Mouse (Mus musculus) forebrain, embryonic 14.5 days (tissue): Measurements from ENCODE around the gene Actr8. TPM values are rescaled to one million over a fixed set of nuclear protein-coding genes. Genes with fewer than 3 reads are reported as not detected.

ENCODE experiments used
- ATAC-seq: fragments of 200-750 bp; cut with Nextera tagmentation; 2 replicates; pipeline ENCODE4 v1.8.0; 2017; ENCODE audit warnings: mild to moderate bottlenecking, moderate library complexity
- DNase-seq: peaks from one replicate; pipeline ENCODE4 v3.0.0-alpha.2; 2015; ENCODE audit warnings: low spot score
- H3K27ac ChIP-seq: fragments of 300-500 bp; sonication (generic); 2 replicates; pipeline ENCODE4 v1.5.1; 2014; ENCODE audit warnings: low read depth, mild to moderate bottlenecking, control low read depth, low read length, moderate library complexity
- H3K27me3 ChIP-seq: fragments of 300-500 bp; sonication (generic); replicated peaks from 2 replicates; pipeline ENCODE4 v1.6.1; 2014; ENCODE audit warnings: low read length, control low read depth, mixed read lengths; ENCODE audit not compliant: control insufficient read depth, insufficient read depth
- H3K36me3 ChIP-seq: fragments of 300-500 bp; sonication (generic); 2 replicates; pipeline ENCODE4 v1.6.1; 2014; ENCODE audit warnings: low read length, control low read depth; ENCODE audit not compliant: control insufficient read depth, insufficient read depth
- H3K4me1 ChIP-seq: fragments of 300-500 bp; sonication (generic); 2 replicates; pipeline ENCODE4 v1.6.1; 2014; ENCODE audit warnings: antibody characterized with exemption, low read length, control low read depth; ENCODE audit not compliant: control insufficient read depth, insufficient read depth
- H3K4me2 ChIP-seq: fragments of 300-500 bp; sonication (generic); 2 replicates; pipeline ENCODE4 v1.6.1; 2014; ENCODE audit warnings: mild to moderate bottlenecking, control low read depth, low read length
- H3K4me3 ChIP-seq: fragments of 300-500 bp; sonication (generic); 2 replicates; pipeline ENCODE4 v1.5.1; 2014; ENCODE audit warnings: low read depth, low read length, control low read depth
- H3K9ac ChIP-seq: fragments of 300-500 bp; sonication (generic); 2 replicates; pipeline ENCODE4 v1.6.1; 2014; ENCODE audit warnings: mild to moderate bottlenecking, low read length, control low read depth, moderate library complexity
- H3K9me3 ChIP-seq: fragments of 300-500 bp; sonication (generic); replicated peaks from 2 replicates; pipeline ENCODE4 v1.6.1; 2016; ENCODE audit warnings: low read length, control low read depth, mixed read lengths; ENCODE audit not compliant: control insufficient read depth
- WGBS: fragments of 180-500 bp; shearing (Covaris S2); extraction: QIAGEN DNeasy Blood & Tissue Kit; methylation state at CpG from one replicate; pipeline ENCODE4 v1.1.7; 2014; 5-methylcytosine and 5-hydroxymethylcytosine counted together
- polyA plus RNA-seq: library from polyadenylated mRNA; unstranded; fragments of >200 nt; fragmentation: Nextera tagmentation; extraction: Ambion mirVana; gene quantifications from 2 replicates; pipeline ENCODE4 v1.2.1, GENCODE M21; 2014

Gene Actr8
- polyA plus RNA-seq, 1 experiment from 2014 or later: 66.1 TPM

DNA sequence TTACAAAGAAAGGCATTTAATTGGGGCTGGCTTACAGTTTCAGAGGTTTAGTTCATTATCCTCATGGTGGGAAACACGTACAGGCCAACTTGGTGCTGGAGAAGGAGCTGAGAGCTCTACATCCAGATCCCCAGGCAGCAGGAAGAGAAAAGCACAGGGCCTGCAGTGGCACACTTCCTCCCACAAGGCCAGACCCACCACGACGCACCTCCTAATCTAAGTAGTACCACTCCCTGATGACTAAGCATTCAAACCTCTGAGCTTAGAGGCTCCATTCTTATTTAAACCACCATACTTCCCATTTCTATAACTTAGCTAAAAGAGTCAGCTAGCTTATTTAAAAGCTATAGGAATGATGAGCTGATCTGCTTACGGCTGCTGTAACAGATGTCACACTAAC is 27.3 kb upstream of the Actr8 start:
- no peaks in the 10 kb centered on the region for H3K4me1 ChIP-seq
- no peaks in the 10 kb centered on the region for H3K27me3 ChIP-seq
- H3K9me3 ChIP-seq: no peaks in the 10 kb centered on the region
- DNase-seq (no peak), ATAC-seq (no peak)
- H3K27ac ChIP-seq: no peak overlapping the region
- no peak overlapping the region for H3K9ac ChIP-seq
- no peak overlapping the region for H3K4me3 ChIP-seq
- no peaks in the 10 kb centered on the region for H3K36me3 ChIP-seq
- no peak overlapping the region for H3K4me2 ChIP-seq
- 74% methylated on average over 4 of the region's 4 CpGs for WGBS

DNA sequence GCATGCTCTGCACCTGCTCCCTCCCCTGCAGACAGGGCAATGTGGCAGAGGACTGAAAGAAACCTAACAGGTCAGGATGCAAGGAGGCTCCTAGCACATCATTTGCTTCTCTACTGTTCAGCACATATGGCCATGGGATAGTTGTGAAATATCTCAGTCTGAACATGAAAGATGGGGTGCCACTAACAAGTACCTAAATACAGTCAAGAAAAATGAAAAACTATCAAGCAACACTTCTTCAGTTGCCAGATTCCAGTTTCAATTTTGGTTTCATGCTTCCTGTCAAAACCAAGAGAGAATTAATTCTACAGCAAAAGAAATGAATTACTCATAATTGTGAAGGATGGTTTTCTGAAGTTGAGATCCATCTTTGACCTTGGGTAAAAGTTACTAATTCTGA is 20.7 kb upstream of the Actr8 start:
- Histone ChIP-seq H3K27ac (no peak overlapping the region), H3K9me3 (no peaks in the 10 kb centered on the region), H3K4me3 (no peak overlapping the region), H3K27me3 (no peaks in the 10 kb centered on the region), H3K4me2 (no peak overlapping the region), H3K4me1 (no peaks in the 10 kb centered on the region), H3K36me3 (no peaks in the 10 kb centered on the region), H3K9ac (no peak overlapping the region)
- no peak for DNase-seq
- no peak for ATAC-seq

DNA sequence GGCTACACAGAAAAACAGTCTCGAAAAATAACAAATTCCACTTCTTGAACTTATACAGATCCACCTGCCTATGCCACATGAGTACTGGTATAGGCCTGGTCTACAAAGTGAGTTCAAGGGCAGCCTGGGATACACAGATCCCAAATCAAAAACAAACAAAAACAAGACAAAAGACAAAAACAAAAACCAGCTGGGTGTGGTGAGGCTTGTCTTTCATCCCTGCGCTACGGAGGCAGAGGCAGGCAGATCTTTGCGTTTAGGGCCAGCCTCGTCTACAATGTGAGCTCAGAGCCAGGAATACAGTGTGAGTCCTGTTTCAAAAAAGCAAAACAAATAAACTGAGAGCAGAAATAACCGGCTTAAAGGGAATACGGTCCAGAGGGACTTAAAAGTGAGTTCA is 10.5 kb upstream of the Actr8 start:
- H3K9me3 ChIP-seq: no peaks in the 10 kb centered on the region
- H3K4me3 ChIP-seq: peak overlapping the region; percentile 81
- no peak; the same call in 1 of the 2 replicates for ATAC-seq
- peak overlapping the region; percentile 62 for H3K4me2 ChIP-seq
- DNase-seq: no peak
- H3K9ac ChIP-seq: peak overlapping the region; percentile 54
- H3K36me3 ChIP-seq: peaks cover 25% of the 10 kb centered on the region
- H3K4me1 ChIP-seq: peaks cover 16% of the 10 kb centered on the region
- WGBS: 62% methylated on average over 7 of the region's 7 CpGs
- H3K27me3 ChIP-seq: no peaks in the 10 kb centered on the region
- H3K27ac ChIP-seq: 0 out of 2 replicates have a peak overlapping the region, but pooled peaks have one; percentile 40

DNA sequence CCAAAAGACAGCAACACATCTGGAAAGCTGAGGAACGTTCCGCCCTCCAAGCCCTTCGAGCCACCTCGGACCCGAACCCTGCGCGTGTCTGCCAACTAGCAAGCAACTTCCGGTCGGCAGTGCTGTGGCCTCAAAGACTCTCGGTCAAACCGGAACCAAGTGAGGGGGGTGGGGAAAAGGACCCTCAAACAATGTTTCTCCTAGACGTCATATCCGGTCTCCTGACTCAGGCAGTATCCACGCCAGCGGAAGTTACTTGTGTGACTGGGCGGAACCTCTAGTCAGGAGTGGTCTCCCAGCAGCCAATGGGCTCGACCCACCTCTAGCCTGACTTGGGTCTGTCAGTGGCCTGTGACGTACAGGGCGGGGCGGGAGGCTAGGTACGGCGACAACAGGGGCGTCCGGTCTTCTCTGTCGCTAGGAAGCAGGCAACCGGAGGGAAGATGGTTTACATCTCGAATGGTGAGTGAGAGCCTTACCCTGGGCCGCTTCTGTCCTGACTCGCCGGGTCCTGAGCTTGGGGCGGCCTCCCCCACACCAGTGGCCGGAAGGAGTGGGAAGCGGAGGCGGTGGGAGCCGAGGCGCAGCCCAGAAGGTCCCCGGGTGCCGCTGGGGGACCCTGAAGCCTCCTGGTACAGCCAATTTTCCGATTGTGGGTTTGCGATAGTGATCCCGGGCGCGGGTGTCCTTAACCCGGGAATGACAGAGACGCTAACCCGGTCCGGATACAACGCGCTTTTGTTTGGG is 9.9 kb upstream of the Actr8 start, which contains the start of gene Selenok:
Gene Selenok, plus strand, starts transcription at position 234 of the 747 bp plus-strand sequence.
- Histone ChIP-seq H3K27ac (peak within 1 kb of the TSS; percentile 78), H3K36me3 (peaks cover 32% of the 10 kb centered on the region), H3K9me3 (no peaks in the 10 kb centered on the region), H3K9ac (peak within 1 kb of the TSS; percentile 93), H3K4me3 (peak within 1 kb of the TSS; percentile 81), H3K27me3 (no peaks in the 10 kb centered on the region), H3K4me2 (peak within 1 kb of the TSS; percentile 70), H3K4me1 (peaks cover 16% of the 10 kb centered on the region)
- peak; percentile 100 for ATAC-seq
- WGBS: under 1% methylated on average over 49 of the region's 49 CpGs
- peak; percentile 100 for DNase-seq

DNA sequence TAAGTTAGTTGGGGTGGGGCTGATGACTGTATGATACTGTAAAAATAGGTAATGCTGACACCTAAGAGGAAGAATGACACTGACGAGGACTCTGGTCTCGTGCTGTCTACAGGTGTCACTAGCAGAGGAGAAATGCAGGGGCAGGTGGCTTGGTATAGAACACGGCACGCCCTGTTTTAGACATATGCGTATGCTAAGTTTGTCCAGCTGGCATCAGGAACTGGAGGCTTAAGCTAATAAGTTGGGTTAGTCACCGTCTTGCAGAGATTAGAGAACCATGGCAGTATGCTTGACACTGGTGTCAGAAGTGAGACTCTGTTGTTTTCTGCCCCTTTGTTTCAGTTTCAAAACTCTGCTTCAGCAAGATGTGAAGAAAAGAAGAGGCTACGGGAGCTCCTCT is 6.7 kb upstream of the Actr8 start:
- no peak overlapping the region for H3K4me2 ChIP-seq
- peaks cover 57% of the 10 kb centered on the region for H3K36me3 ChIP-seq
- H3K9me3 ChIP-seq: no peaks in the 10 kb centered on the region
- no peak overlapping the region for H3K9ac ChIP-seq
- H3K27me3 ChIP-seq: no peaks in the 10 kb centered on the region
- 93% methylated on average over 7 of the region's 7 CpGs for WGBS
- DNase-seq: no peak
- no peak overlapping the region for H3K27ac ChIP-seq
- peaks cover 16% of the 10 kb centered on the region for H3K4me1 ChIP-seq
- no peak for ATAC-seq
- H3K4me3 ChIP-seq: no peak overlapping the region

DNA sequence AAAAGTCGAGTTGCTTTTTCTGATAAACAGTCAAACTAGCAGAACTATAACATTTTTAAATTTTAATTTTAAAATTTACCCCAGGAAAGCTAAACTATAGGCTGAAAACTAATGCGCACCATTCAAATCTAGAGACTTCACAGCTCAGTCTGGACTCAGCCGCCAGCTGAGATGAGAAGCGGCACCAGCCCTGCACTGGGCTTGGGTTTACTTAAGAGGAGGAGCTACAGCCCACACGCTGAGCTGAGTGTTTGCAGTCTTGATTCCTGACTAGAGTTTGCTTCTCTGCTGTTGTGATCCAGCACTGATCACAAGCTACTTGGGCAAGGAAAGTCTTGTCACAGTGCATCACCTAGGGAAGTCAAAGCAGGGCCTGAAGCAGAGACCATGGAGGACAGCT is 6.1 kb upstream of the Actr8 start:
- H3K36me3 ChIP-seq: peaks cover 57% of the 10 kb centered on the region
- H3K4me3 ChIP-seq: no peak overlapping the region
- no peak overlapping the region for H3K4me2 ChIP-seq
- WGBS: 91% methylated on average over 5 of the region's 5 CpGs
- H3K4me1 ChIP-seq: peaks cover 16% of the 10 kb centered on the region
- H3K9me3 ChIP-seq: no peaks in the 10 kb centered on the region
- ATAC-seq: no peak
- no peak overlapping the region for H3K9ac ChIP-seq
- no peaks in the 10 kb centered on the region for H3K27me3 ChIP-seq
- H3K27ac ChIP-seq: no peak overlapping the region
- no peak for DNase-seq

DNA sequence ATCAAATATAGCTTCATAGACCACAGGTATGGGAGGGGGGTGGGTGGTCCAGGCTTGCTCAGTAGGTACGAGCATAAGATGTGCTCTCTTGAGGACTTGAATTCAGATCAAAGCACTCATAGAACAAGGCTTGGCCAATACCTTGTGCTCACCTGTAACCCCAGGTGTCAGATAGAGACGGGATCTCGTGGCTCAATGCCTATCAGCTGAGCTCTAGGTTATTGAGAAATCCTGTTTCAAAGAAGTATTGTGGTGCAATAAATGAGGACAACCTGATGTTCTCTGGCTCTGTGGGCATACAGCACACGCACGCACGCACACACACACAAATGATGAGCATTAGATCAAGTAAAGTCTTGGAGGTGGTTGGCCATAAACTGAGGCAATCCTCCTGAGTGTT is 1.2 kb upstream of the Actr8 start:
- Histone ChIP-seq H3K27me3 (no peaks in the 10 kb centered on the region), H3K9ac (no peak overlapping the region), H3K4me1 (peaks cover 9% of the 10 kb centered on the region), H3K4me3 (no peak overlapping the region), H3K9me3 (no peaks in the 10 kb centered on the region), H3K27ac (no peak overlapping the region), H3K4me2 (no peak overlapping the region), H3K36me3 (peaks cover 62% of the 10 kb centered on the region)
- WGBS: 96% methylated on average over 6 of the region's 6 CpGs
- DNase-seq (no peak), ATAC-seq (no peak)

DNA sequence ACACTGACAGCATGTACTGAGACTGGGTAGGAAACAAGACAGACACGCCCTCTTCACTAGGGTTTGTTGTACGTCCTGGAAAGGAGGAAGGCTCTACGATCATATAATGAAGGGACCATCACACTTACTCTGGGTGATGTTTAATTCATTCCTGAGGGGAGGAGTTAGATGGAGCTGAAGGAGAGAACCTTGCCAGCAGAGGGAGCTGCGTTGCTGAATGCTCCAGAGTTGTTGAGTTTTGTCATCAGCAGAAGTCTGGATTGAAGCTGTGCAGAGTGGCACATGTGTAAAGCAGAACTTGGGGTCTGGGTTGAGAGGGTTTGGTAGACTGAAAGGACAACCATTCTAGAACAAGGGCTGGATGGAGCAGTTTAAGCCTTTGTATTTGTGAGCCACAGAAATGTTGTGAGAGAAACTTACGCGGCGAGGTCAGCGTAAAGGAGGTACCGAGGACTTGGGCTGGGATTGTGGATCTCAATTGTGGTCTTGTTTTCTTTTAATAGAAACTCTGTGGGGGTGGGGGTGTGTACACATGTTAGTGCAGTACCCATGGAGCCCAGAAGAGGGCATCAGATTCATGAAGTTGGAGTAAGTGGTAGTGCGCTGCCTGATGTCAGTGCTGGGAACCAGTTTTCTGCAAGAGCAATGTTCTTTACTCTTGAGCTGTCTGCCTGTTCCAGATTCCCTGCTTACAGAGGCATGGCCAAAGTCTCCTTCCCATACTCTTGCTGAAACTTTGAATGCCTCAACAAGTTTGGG is 2.5 kb downstream of the Actr8 start:
- Histone ChIP-seq H3K36me3 (peaks cover 65% of the 10 kb centered on the region), H3K4me2 (no peak overlapping the region), H3K9ac (no peak overlapping the region), H3K4me3 (no peak overlapping the region), H3K27me3 (no peaks in the 10 kb centered on the region), H3K27ac (no peak overlapping the region), H3K9me3 (no peaks in the 10 kb centered on the region), H3K4me1 (peaks cover 9% of the 10 kb centered on the region)
- 96% methylated on average over 10 of the region's 10 CpGs for WGBS
- DNase-seq (no peak), ATAC-seq (no peak)

DNA sequence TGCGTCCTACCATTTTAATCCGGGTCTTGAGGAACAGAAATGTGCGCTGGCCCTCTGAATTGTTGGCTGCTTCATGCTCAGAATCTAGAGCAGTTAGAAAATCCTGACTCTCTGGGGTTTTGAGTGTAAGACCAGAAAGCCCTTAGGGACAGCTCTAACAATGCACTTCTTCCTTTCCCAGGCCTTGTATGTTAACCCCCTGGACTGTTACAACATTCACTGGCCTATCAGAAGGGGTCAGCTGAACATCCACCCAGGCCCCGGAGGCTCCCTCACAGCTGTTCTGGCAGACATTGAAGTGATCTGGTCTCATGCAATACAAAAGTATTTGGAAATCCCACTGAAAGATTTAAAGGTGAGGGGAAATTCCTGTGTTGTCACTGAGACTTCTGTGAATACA is 8.0 kb downstream of the Actr8 start:
- no peaks in the 10 kb centered on the region for H3K4me1 ChIP-seq
- no peak overlapping the region for H3K4me2 ChIP-seq
- no peaks in the 10 kb centered on the region for H3K27me3 ChIP-seq
- ATAC-seq (no peak), DNase-seq (no peak)
- H3K27ac ChIP-seq: no peak overlapping the region
- H3K9ac ChIP-seq: no peak overlapping the region
- peaks cover 100% of the 10 kb centered on the region for H3K36me3 ChIP-seq
- H3K4me3 ChIP-seq: no peak overlapping the region
- 95% methylated on average over 4 of the region's 4 CpGs for WGBS
- H3K9me3 ChIP-seq: no peaks in the 10 kb centered on the region
